Mouse (Mus musculus): ENCODE results near the gene Klhl21.

- TF ChIP-seq CTCF (IDR thresholded peaks at IDR 0.05) (no peak), EP300 (IDR thresholded peaks at IDR 0.05) (no peak)
Observed at GRCm38 (mm10) chr4:152020024-152020423, 11.4 kb downstream of the Klhl21 start.

All from lung, postnatal 0 days (tissue).